In the genomic region with DNA sequence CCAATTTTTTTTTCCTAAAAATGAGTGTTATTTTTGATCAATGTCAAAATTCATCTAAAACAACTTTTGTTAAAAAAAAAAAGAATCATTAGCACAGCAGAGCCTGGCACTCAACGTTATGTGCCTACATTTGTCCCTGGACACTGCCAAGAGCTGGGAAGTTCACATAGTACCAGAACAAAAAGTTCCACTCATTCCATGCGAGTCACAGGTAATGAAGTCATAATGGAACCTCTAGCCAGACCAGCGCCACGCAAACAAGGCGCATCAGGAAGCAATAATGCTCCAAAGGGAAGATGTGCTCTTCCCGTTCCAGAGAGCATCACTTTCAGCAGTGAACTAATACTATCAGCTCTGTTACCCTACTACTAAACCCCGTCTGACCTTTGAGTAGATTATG, we compare ENCODE assay signal across 12 mouse cellular contexts.
"Had no signal": no experiment of that assay in that cellular context is flagged by ENCODE, and none has a peak within 500 bp of the region (broad histone marks: within the 10 kb centered on the region; RNA-seq: fewer than 3 reads in every experiment).

No protein-coding gene starts in this region.

- H3K36me3 ChIP-seq: limb, embryonic 13.5 days; midbrain, embryonic 10.5 days; neural tube, embryonic 12.5 days had no signal

- DNase-seq: kidney, adult 11 months; left cerebral cortex, postnatal 4 days; lung, postnatal 4 days; midbrain, embryonic 14.5 days; spleen, adult 18-20 months; thymus, adult 18-20 months; thymus, postnatal 14 days had no signal

- H3K9ac ChIP-seq: limb, embryonic 13.5 days; liver, embryonic 14.5 days; neural tube, embryonic 12.5 days had no signal

- H3K4me3 ChIP-seq: limb, embryonic 13.5 days; midbrain, embryonic 10.5 days; neural tube, embryonic 12.5 days had no signal

- H3K9me3 ChIP-seq: limb, embryonic 13.5 days; midbrain, embryonic 10.5 days; neural tube, embryonic 12.5 days had no signal

- H3K4me2 ChIP-seq: limb, embryonic 13.5 days; neural tube, embryonic 12.5 days had no signal

- H3K27ac ChIP-seq: kidney, postnatal 0 days; limb, embryonic 13.5 days; liver, embryonic 14.5 days; midbrain, embryonic 10.5 days; neural tube, embryonic 12.5 days had no signal

- H3K27me3 ChIP-seq: neural tube, embryonic 12.5 days had no signal

- H3K4me1 ChIP-seq: midbrain, embryonic 10.5 days; neural tube, embryonic 12.5 days had no signal
